Mouse (Mus musculus) midbrain, embryonic 14.5 days (tissue): Measurements from ENCODE around the gene Olfr1441. TPM values are rescaled to one million over a fixed set of nuclear protein-coding genes. Genes with fewer than 3 reads are reported as not detected.
A peak's percentile ranks its signal among the peaks of the same experiment; 100 is the strongest.

ENCODE experiments used
- ATAC-seq: fragments of 200-750 bp; cut with Nextera tagmentation; 2 replicates; pipeline ENCODE4 v1.8.0; 2017; ENCODE audit warnings: moderate number of reproducible peaks, moderate library complexity; ENCODE audit not compliant: low FRiP score, low TSS enrichment
- DNase-seq: peaks from one replicate; pipeline ENCODE4 v3.0.0-alpha.2; 2015
- H3K27ac ChIP-seq: fragments of 300-500 bp; sonication (generic); replicated peaks from 2 replicates; pipeline ENCODE4 v1.5.1; 2014; ENCODE audit warnings: mild to moderate bottlenecking, low read depth, low read length, moderate library complexity
- H3K27me3 ChIP-seq: fragments of 300-500 bp; sonication (generic); 2 replicates; pipeline ENCODE4 v1.6.1; 2014; ENCODE audit warnings: low read length, control low read depth, mixed read lengths; ENCODE audit not compliant: control insufficient read depth, insufficient read depth
- H3K36me3 ChIP-seq: fragments of 300-500 bp; sonication (generic); 2 replicates; pipeline ENCODE4 v1.6.1; 2014; ENCODE audit warnings: low read length, control low read depth; ENCODE audit not compliant: control insufficient read depth, insufficient read depth
- H3K4me1 ChIP-seq: fragments of 300-500 bp; sonication (generic); 2 replicates; pipeline ENCODE4 v1.6.1; 2014; ENCODE audit warnings: mild to moderate bottlenecking, antibody characterized with exemption, low read length, control low read depth; ENCODE audit not compliant: control insufficient read depth, insufficient read depth
- H3K4me2 ChIP-seq: fragments of 300-500 bp; sonication (generic); 2 replicates; pipeline ENCODE4 v1.6.1; 2014; ENCODE audit warnings: mild to moderate bottlenecking, low read length, moderate library complexity
- H3K4me3 ChIP-seq: fragments of 300-500 bp; sonication (generic); replicated peaks from 2 replicates; pipeline ENCODE4 v1.5.1; 2014; ENCODE audit warnings: low read depth, low read length
- H3K9ac ChIP-seq: fragments of 300-500 bp; sonication (generic); replicated peaks from 2 replicates; pipeline ENCODE4 v1.6.1; 2014; ENCODE audit warnings: mild to moderate bottlenecking, low read length, moderate library complexity
- H3K9me3 ChIP-seq: fragments of 300-500 bp; sonication (generic); 2 replicates; pipeline ENCODE4 v1.6.1; 2016; ENCODE audit warnings: low read length, control low read depth, mixed read lengths; ENCODE audit not compliant: control insufficient read depth
- WGBS: fragments of 180-500 bp; shearing (Covaris S2); extraction: QIAGEN DNeasy Blood & Tissue Kit; methylation state at CpG from one replicate; pipeline ENCODE4 v1.1.7; 2014; 5-methylcytosine and 5-hydroxymethylcytosine counted together
- polyA plus RNA-seq: library from polyadenylated mRNA; unstranded; fragments of >200 nt; fragmentation: Nextera tagmentation; extraction: Ambion mirVana; gene quantifications from 2 replicates; pipeline ENCODE4 v1.2.1, GENCODE M21; 2014

The Olfr1441 gene
- polyA plus RNA-seq, 1 experiment from 2014 or later: not detected

GRCm38 (mm10) chr19:12427605-12428004 lies 10.4 kb downstream of the Olfr1441 start, which contains the start of gene Pfpl:
TSS of gene Pfpl (plus strand) at chr19:12427905.
- H3K9me3 ChIP-seq: no peaks in the 10 kb centered on the region
- no peak within 1 kb of the TSS for H3K4me2 ChIP-seq
- no peak within 1 kb of the TSS for H3K4me3 ChIP-seq
- no peaks in the 10 kb centered on the region for H3K27me3 ChIP-seq
- H3K27ac ChIP-seq: no peak within 1 kb of the TSS
- ATAC-seq (no peak), DNase-seq (no peak)
- no peak within 1 kb of the TSS for H3K9ac ChIP-seq
- no peaks in the 10 kb centered on the region for H3K4me1 ChIP-seq
- H3K36me3 ChIP-seq: no peaks in the 10 kb centered on the region
- 92% methylated on average over 6 of the region's 6 CpGs for WGBS

GRCm38 (mm10) chr19:12433033-12433432 lies 15.8 kb downstream of the Olfr1441 start:
- no peak overlapping the region for H3K27ac ChIP-seq
- H3K27me3 ChIP-seq: no peaks in the 10 kb centered on the region
- WGBS: 3% methylated on average over 2 of the region's 2 CpGs
- H3K4me2 ChIP-seq: no peak overlapping the region
- H3K36me3 ChIP-seq: no peaks in the 10 kb centered on the region
- peak; percentile 63; the same call in 1 of the 2 replicates for ATAC-seq
- DNase-seq: peak; percentile 72
- no peak overlapping the region for H3K4me3 ChIP-seq
- no peaks in the 10 kb centered on the region for H3K4me1 ChIP-seq
- no peaks in the 10 kb centered on the region for H3K9me3 ChIP-seq
- no peak overlapping the region for H3K9ac ChIP-seq

GRCm38 (mm10) chr19:12435011-12435416 lies 17.8 kb downstream of the Olfr1441 start:
- no peak overlapping the region for H3K27ac ChIP-seq
- H3K36me3 ChIP-seq: no peaks in the 10 kb centered on the region
- no peak overlapping the region for H3K9ac ChIP-seq
- no peak overlapping the region for H3K4me3 ChIP-seq
- 76% methylated on average over 4 of the region's 4 CpGs for WGBS
- H3K4me2 ChIP-seq: no peak overlapping the region
- no peak for ATAC-seq
- no peaks in the 10 kb centered on the region for H3K9me3 ChIP-seq
- no peaks in the 10 kb centered on the region for H3K4me1 ChIP-seq
- no peak for DNase-seq
- no peaks in the 10 kb centered on the region for H3K27me3 ChIP-seq

- WGBS: 85% methylated on average over 4 of the region's 4 CpGs
- no peak for DNase-seq
- H3K4me3 ChIP-seq: no peak overlapping the region
Observed at GRCm38 (mm10) chr19:12435750-12436524, 18.7 kb downstream of the Olfr1441 start.

GRCm38 (mm10) chr19:12439581-12439980 lies 22.3 kb downstream of the Olfr1441 start:
- no peaks in the 10 kb centered on the region for H3K4me1 ChIP-seq
- no peaks in the 10 kb centered on the region for H3K36me3 ChIP-seq
- DNase-seq (no peak), ATAC-seq (no peak)
- no peaks in the 10 kb centered on the region for H3K27me3 ChIP-seq
- no peak overlapping the region for H3K27ac ChIP-seq
- no peak overlapping the region for H3K4me2 ChIP-seq
- H3K9me3 ChIP-seq: no peaks in the 10 kb centered on the region
- H3K9ac ChIP-seq: no peak overlapping the region
- WGBS: 49% methylated on average over 1 of the region's 1 CpGs
- H3K4me3 ChIP-seq: no peak overlapping the region

More at GRCm38 (mm10) chr19:12435750-12436524, 18.7 kb downstream of the Olfr1441 start:
- Histone ChIP-seq H3K9ac (no peak overlapping the region), H3K36me3 (no peaks in the 10 kb centered on the region), H3K9me3 (no peaks in the 10 kb centered on the region), H3K27ac (no peak overlapping the region), H3K27me3 (no peaks in the 10 kb centered on the region), H3K4me2 (no peak overlapping the region), H3K4me1 (no peaks in the 10 kb centered on the region)
- ATAC-seq: no peak

- DNase-seq: no peak
- no peak for ATAC-seq
Observed at GRCm38 (mm10) chr19:12440103-12440725, 23.0 kb downstream of the Olfr1441 start.

GRCm38 (mm10) chr19:12442560-12442959 lies 25.3 kb downstream of the Olfr1441 start:
- Histone ChIP-seq H3K4me2 (no peak overlapping the region), H3K9me3 (no peaks in the 10 kb centered on the region), H3K27ac (no peak overlapping the region), H3K36me3 (no peaks in the 10 kb centered on the region), H3K4me1 (no peaks in the 10 kb centered on the region), H3K9ac (no peak overlapping the region), H3K27me3 (no peaks in the 10 kb centered on the region), H3K4me3 (no peak overlapping the region)
- DNase-seq (no peak), ATAC-seq (no peak)
- WGBS: 83% methylated on average over 4 of the region's 4 CpGs

More at GRCm38 (mm10) chr19:12440103-12440725, 23.0 kb downstream of the Olfr1441 start:
- H3K36me3 ChIP-seq: no peaks in the 10 kb centered on the region
- H3K4me3 ChIP-seq: no peak overlapping the region
- WGBS: 66% methylated on average over 5 of the region's 5 CpGs
- no peaks in the 10 kb centered on the region for H3K9me3 ChIP-seq
- H3K27me3 ChIP-seq: no peaks in the 10 kb centered on the region
- no peak overlapping the region for H3K27ac ChIP-seq
- H3K4me2 ChIP-seq: no peak overlapping the region
- H3K4me1 ChIP-seq: no peaks in the 10 kb centered on the region
- H3K9ac ChIP-seq: no peak overlapping the region

- no peak overlapping the region for H3K9ac ChIP-seq
- H3K27ac ChIP-seq: no peak overlapping the region
- 93% methylated on average over 3 of the region's 3 CpGs for WGBS
- no peaks in the 10 kb centered on the region for H3K4me1 ChIP-seq
- no peak overlapping the region for H3K4me3 ChIP-seq
- H3K27me3 ChIP-seq: no peaks in the 10 kb centered on the region
- no peaks in the 10 kb centered on the region for H3K36me3 ChIP-seq
- no peak for ATAC-seq
- H3K4me2 ChIP-seq: no peak overlapping the region
- H3K9me3 ChIP-seq: no peaks in the 10 kb centered on the region
- DNase-seq: no peak
Observed at GRCm38 (mm10) chr19:12445014-12445413, 27.8 kb downstream of the Olfr1441 start.
